Mouse (Mus musculus) spleen, postnatal 10 days (tissue): ENCODE results near the gene Ovca2.

Experiments
- DNase-seq, 2 experiments: peaks; one replicate each; pipeline ENCODE4 v3.0.0; 2021 to 2022; ENCODE audit warnings: low spot score in 2 of 2

Ovca2 gene

DNA sequence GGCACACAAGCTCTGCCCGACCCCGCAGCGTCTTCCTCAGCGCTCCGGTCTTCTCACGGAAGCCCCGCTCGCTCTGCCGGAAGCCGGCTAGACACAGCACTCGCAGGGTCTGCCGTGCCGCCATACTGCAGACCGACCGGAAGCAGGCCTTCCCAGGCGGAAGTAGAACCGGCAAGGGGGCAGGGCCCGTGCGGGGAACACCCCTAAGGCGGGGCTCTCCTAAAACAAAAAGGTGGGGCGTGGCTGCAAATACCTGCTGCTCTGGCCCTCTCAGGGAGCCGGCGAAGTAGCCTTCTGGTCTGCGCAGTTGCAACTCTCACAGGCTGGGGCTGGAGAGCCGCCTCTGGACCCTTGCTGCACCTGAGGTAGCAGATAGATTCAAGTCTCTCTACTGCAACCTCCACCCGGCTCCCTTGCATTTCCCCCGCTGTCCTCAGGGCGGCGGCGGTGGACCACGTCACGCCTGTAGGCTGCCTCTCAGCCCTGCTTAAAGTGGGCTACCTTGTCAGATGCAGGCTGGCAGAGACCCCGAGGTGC, at the start of gene Ovca2:
Ovca2 (minus strand) TSS at position 164 of the 537 bp plus-strand sequence.
- peak; percentile 81 to 90 for DNase-seq

DNA sequence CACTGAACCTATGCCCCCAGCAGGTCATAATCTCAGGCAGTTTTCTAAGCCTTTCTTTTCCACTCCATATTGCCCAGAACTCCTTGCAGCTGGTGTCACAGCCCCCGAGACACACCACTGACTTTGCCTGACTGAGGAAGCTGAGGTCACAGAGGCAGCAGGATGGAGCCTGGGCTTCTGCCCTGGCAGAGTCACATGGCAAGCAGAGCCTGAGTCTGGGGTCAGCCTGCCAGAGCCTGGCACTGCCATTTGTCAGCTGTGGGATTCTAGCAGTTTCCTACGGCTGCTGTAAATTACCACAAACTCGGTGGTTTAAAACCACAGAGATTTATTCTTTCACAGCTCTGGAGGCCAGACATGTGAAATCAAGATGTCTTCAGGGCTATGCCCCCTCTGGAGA, 49.0 kb upstream of the Ovca2 start:
- no peak for DNase-seq

DNA sequence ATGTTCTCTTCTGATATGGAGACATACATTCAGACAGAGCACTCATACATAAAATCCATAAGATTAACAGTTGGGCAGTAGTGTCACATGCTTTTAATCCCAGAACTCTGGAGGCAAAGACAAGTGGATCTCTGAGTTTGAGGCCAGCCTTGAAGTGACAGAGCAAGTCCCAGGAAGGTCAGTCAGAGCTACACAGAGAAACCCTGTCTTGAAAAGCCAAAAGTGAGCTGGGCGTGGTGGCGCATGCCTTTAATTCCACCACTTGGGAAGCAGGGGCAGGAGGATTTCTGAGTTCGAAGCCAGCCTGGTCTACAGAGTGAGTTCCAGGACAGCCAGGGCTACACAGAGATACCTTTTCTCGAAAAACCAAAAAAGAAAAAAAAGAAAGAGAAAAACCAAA, 46.2 kb upstream of the Ovca2 start:
- DNase-seq, result no peak

DNA sequence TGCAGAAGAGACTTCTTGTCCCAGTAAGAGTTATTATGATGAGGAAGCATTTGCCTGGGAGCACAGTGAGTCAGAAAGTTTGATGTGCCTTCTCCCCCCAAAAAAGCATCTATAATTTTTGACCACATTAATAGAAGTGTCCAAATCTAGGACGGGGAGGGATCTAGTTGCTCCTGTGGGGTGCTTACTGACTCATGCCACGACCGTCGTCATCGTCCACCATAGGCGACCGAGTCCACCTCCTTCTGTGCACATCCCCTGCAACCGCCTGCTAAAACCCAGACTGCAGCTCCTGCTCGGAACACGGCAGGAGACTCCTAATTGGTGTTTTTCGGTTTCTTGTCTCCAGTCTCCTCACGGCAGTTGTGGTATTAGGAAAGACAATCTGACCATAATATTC, 45.4 kb upstream of the Ovca2 start:
- DNase-seq, result no peak

DNA sequence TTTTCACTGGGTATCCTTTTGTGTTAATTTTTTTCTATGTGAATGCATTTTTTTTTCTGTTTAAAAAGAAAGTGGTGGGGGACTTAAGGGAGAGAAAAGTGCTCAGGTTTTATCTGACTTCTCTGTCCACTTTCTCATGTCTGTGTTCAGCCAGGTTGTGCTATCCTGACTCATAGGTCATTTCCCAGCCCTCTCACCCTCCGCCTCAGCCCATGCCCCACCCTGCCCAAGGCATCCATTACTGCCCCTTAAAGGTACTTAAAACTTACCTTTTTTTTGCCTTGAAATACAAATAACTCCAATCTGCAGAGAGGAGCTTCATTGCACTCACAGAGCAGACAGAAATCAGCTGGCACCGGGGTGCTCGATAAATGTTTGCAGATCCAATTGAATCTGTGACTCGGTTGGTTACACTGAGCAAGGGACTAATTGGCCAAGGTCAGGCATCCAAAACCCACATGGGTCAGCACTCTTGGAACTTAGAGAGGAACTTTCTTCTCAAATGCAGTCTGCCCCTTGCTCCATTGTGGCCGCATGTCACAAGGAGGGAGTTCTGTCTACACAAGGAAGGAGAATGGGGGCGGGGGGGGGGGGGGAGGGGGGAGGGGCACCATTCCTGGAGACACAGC, 42.0 kb upstream of the Ovca2 start:
- no peak for DNase-seq

DNA sequence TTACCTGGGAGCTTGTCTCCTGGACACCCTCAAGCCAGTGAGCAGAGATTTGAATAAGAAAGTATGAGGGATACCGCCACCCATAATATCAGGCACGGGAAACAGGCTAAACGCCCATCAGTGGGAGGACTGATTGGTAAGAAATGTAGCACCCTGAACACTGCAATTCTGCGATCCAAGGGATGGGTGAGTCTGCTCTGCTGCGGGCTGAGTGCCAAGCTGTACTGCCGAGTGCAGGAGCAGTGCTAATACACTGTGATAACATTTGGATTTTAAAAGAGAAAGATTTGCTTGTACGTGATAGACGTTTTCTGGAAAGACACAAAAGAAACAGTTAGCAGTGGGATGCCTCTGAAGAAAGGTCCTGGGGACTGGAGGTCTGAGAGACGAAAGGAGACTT, 41.5 kb upstream of the Ovca2 start:
- DNase-seq, result no peak

DNA sequence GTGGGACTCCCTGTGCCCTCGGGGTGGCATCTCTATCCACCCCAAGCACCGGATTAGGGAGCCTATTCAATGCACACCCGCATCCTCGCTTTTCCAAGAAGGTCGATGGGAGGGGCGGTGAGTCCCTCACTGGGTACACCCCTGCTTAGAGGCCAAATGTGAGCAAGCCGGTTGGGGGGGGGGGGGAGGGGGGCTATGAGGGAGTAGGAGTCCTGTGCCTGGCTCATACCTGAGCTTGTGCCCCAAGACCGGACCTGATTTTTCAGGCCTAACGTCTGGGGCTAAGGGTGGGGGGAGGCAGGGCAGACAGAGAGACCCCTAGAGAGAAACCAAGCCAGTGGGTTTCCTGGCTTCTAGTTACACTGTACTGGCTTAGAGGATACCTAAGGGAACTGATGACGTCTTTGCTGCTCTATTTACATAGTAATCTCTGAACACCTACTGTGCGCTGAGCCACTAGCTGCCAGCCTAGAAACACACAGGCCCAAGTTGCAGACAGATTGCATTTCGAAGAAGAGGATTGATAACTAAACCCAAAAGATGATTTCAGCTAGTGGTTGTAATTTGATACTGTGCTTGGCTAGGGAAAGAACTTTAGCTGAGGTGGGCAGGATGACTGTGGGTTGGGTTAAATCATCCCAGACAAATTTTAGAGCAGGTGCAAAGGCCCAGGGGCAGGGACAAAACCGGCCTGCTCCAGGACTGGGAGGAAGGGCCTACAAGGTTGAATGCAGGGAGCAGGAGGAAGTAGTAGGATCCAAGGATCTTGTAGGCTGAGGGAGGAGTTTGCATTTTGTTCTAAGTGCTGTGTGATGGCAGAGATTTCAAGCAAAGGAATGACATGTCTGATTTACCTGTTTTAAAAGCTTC, 35.7 kb upstream of the Ovca2 start:
- no peak for DNase-seq

DNA sequence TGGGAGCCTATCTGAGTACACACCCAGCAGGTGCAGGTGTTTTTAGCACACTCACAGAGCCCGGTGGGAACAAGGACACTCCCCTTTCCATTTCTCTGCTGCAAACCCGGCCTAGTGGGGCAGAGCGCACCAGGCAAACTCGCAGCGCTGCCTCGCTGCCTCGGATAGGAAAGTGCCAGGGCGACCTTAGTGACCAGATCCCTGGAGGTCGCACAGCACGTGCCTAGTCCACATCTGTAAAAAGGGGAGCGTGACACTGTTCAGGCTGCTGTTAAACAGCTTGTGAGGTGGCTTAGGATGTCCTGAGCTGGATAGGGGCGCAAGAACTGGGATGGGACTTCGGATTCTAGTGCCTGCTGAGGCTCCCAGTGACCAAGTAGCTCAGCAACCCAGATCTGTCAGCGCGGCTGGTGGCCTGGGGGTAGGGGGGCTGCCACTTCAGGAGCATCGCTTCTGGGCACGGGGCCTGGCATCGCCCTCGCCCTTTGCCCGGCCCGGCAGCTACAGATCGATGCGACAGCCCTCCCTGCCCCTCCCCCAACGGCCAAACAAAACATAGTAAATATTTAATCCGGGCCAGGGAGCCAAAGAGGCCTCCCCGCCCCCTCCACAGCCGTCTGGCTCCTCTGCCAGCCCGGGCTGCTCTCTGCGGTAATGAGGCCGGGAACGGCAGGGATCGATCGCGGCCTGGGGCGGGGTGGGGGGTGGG, 34.9 kb upstream of the Ovca2 start:
- DNase-seq, result no peak

DNA sequence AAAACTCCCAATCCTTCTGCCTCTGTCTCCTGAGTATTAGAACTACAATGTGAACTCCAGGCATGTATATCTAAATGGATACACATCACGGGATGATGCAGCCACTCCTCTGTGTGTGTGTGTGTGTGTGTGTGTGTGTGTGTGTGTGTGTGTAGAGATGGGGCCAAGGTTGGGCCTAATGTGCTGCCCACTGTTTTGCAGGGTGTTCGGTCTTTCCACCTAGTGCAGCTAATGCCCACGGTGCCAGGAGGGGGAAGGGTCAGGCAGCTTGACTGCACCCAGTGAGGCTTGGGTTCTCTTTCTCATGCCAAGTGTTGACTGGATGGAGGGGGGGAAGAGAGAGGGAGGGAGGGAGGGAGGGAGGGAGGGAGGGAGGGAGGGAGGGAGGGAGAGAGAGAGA, 34.2 kb upstream of the Ovca2 start:
- DNase-seq, result no peak

DNA sequence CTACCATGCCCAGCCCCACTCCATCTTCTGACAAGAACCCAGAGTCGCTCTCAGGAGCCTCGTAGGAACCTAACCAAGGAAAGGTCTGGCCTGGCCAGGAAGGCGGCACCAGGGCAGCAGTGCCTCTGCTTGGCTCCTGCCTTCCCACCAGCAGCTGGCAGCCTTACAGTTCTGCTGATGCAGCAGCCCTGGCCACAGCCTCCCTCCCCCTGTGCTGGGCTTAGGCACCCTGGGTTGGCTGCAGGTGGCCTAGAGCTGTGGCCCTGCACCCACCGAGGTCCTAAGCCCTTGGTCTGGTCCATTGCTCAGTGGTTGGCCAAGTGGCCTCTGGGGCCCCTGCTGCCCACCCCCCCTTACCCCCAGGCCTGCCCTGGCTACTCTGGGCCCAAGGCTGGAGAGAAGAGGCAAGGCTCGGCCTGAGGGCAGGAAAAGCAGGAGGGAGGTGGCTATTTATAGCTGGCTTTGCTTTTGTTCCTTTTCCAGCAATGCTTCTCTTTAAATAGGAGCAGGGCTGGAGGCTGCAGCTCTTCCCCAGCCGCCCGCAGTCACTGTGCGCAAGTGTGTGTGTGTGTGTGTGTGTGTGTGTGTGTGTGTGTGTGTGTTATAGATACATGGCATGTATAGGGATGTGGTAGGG, 33.5 kb upstream of the Ovca2 start:
- DNase-seq, result no peak

DNA sequence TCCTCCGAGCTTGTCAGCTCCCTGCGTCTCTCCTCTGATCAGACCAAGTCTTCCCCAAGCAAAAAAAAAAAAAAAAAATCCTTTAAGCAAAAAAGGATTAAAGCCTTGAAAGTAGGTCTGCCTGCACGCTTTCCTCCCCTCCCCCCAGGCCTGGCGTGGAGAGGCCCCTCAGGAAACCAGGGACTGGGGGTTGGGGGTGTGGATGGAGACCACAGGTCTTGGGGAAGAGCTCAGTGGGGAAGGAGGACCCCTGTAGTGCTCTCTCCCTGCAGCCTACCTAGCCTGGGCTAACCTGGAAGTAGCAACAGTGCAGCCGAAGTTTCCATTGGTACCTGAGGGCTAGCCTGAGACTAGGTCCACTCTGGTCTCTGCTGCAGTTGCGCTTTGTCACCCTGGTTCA, 32.1 kb upstream of the Ovca2 start:
- DNase-seq, result no peak

DNA sequence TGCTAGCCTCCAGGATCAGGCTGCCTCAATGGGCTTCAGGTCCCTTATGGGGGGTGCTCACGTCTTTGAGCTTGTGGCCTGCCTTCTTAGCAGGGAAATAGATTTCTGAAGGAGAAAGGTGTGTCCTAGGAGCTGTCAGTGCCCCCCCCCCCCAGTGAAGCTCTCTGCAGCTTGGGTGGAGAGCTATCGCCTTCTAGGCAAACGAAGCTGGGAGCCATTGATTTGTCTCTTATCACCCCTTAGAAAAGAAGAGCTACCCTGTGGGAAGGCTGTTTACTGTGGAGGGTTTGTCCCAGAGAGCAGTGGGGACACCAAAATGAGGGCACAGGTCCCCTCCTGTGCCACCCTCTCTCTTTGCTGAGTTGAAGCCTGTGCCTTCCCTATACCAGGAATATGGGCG, 31.5 kb upstream of the Ovca2 start:
- DNase-seq, result no peak

DNA sequence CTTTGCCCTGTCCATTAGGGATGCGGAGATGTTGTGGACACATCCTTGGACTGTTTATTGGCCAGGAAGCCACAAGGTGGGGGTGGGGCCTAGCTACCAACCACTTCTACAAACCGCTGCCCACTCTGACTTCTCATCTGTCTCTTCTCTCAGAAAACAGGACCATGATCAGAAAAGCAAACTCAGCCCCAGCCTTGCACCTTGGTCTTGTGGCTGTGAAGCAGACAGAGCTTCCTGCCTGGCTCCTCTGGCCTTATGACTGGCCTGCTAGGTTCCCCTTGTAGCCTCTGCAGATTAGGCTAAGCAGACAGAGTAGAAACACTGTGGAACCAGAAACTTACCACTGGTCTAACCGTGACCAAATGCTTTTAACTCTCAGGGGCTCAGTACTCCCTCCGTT, 30.7 kb upstream of the Ovca2 start:
- no peak for DNase-seq

DNA sequence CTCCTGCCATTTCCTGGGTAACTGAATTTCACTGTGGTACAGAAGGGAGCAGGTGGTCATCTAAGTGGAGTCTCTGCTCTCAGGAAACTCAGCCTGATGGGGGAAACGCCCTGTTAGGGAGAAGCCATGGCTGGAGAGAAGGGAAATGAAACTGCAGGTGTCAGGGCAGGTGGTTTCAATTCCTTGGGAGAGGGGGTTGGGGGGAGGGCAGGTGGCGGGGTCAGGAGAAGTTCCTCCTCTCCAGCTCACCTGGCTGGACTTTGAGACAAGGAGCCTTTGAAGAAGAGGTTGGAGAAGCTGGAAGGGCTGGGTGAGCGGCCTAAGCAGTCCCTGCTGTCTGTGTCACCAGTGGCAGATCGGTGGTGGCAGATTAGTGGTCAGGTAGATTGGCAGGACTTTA, 27.7 kb upstream of the Ovca2 start:
- no peak for DNase-seq

DNA sequence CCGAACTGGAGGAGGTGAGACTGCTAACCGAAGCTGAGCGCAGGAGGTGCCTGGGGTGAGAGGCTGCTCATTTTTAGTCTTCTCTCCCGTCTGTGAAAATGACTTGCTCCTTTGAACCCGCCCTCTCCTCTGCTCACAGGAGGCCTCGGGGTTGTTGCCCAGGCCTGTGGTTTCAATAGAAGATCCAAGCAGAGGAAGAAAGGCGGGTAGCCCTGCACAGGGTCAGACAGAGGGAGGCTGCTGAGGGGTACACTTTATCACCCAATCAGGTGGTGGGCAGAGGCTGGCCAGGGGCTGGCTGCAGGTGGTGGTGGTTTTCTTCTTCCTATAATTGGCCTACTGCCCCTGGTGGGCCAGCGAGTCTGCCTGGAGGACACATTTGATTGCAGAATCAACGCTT, 25.8 kb upstream of the Ovca2 start:
- DNase-seq, result no peak

DNA sequence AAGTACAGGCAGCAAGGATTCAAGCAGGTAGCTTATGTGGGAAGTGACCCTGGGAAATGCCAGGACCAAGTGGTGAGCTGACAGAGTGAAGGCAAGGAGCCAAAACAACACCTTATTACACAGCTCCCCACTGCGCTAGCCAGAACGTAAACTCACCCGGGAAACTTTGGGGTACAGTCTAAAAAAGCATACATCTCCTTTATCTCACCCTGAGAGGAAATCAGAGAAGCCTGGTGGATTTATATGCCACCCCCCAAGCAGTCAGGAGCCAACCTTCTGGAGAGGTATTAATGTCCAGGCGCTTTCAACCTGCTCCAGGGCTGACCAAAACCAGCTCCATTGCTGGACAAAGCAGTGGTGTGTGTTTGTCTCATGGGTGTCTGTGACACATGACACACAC, 25.3 kb upstream of the Ovca2 start:
- DNase-seq, result no peak

DNA sequence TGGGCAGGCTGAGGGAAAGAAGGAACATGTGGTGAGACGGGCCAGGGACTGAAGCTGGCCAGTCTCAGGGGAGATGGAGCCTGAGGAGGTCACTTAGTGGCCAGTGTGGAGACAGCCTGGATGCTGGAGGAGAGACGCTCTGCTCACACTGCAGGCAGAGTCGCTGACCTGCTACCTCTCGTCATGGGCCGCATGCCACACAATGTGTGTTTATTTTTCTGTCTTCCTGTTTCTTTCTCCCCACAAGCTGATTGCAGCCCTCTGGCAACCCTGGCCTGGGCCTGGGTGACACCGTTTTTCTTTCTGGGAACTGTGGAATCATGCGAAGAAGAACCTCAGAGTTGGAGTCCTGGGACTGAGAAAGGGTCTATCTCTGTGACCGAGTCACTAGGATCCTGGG, 23.1 kb upstream of the Ovca2 start:
- no peak for DNase-seq

DNA sequence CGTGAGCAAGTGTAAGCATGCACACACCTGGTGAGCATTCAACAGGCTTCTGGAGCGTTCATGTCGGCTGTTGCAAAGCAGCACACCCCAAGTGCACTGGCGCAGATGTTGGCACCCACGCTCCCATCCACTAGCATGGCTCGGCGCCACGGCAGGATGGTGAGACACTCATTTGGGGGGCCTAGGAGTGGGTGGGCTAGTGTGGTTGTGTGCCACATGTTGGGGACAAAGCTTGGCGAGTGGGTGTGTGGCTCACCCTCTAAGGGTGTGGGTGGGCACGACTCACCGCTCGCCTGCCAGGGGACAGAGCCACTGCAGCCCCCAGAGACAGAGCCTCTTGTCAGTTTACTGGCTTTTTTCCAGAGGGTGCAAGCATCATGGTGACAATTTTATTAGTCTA, 22.3 kb upstream of the Ovca2 start:
- no peak for DNase-seq

DNA sequence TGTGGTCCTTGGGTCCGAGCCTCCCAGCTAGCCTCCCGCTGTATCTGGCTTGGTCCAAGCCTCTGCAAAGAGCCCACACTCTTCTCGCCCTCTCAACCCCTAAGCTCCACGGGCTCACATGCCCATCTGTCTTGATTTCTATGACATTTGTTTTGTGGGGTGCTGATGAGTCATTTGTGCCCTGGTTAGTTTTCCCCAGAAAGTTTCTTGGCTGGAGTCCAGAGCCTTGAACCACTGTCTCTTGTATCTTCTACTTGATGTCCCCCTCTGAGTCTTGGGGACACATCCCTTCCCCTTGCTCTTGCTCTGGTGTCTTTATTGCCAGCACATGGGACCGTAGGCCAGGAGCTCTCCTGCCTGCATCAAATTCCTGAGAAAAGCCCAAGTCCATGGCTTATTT, 21.3 kb upstream of the Ovca2 start:
- DNase-seq, result no peak

DNA sequence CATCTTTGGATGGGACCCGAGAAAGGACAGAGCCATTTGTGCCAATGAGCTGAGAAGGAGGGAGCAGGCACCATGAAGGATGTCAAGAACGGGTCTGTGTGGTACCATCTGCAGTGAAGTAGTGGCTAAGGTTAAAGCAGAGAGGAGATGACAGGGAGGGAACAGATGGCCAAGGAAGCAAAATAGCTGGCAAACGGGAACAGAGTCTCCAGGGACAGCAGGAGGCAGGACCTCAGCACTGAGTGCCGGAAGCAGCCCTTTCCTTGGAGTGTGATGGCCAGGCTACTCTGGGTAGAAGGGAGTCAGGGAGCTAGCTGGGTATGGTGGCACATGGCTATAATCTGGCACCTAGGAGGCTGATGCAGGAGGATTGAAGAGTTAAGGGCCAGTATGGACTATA, 20.2 kb upstream of the Ovca2 start:
- DNase-seq, result no peak

DNA sequence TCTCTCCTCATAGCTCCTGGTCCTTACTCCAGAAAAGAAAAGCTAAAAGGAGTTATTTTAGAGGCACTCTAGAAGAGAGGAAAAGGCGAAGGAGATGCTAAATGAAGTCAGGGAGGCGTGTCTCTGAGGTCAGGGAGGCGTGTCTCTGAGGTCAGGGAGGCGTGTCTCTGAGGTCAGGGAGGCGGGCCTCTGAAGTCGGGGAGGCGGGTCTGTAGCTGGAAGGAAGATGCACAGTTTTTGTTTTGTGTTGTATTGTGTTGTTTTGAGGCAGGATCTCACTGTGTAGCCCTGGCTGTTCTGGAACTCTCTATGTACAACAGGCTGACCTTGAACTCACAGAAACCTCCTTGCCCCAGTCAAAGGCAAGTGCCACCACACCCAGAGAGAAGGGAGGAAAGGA, 19.3 kb upstream of the Ovca2 start:
- DNase-seq, result no peak

DNA sequence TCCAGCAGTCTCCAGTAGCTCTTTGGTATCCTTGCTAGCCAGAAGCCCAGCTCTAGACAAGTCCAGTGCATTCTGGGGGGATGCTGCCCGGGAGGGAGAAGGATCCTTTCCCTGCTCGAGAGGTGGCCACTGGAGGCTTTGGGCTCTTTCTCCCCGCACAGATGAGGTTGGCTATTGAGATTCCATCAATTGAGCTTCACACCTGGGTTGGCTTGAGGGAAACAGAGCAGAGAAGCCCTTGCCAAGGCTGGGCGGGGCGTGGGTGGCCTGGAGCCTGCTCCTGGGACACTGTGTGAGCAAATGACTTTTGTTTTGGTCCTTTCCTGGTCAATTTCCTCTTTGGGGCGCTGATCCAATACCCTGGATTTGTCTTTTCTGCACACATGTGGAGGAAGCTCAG, 17.5 kb upstream of the Ovca2 start:
- no peak for DNase-seq
